Mouse (Mus musculus): ENCODE measurements around the gene Cpne5. TPM values are rescaled to one million over a fixed set of nuclear protein-coding genes. Genes with fewer than 3 reads are reported as not detected.

Cpne5 gene
- total and polyA plus RNA-seq, 3 experiments, result 0.19 to 1.0 TPM; not detected in 1

DNA sequence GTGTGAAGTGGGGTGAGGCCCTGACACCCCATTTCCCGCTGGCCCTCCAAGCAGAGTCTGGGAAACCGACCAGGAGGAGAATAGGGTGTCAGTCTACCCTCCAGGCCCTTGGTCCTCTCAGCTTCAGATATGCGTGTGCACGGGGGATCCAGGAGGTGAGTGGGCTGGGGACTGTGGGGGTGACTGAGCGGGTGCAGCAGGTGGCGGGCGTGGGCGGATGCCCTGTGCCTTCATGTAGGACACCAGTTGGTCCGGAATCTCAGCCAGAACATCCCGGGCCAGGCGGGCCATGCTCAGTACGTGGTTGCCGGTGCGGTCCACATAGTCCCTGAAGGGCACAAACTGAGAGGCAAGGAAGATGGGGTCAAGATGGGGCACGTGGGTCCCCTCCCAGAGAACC, 79.1 kb downstream of the Cpne5 start:
- no peak overlapping the region for H3K4me3 ChIP-seq (ENCODE audit: control insufficient read depth in 1 of 2, insufficient read depth in 1 of 2, low read depth in 2 of 2, low read length in 2 of 2)
- TF ChIP-seq MXI1 (IDR thresholded peaks at IDR 0.05; ENCODE audit: low read depth, low read length), result no peak
- TF ChIP-seq POLR2AphosphoS5 (IDR thresholded peaks at IDR 0.05; ENCODE audit: borderline replicate concordance, low read depth, low read length), result no peak
- no peak for TF ChIP-seq ZNF384 (IDR thresholded peaks at IDR 0.05; ENCODE audit: low read depth, low read length)
- TF ChIP-seq CHD2 (IDR thresholded peaks at IDR 0.05; ENCODE audit: low read length), result no peak
- TF ChIP-seq NRF1 (IDR thresholded peaks at IDR 0.05; ENCODE audit: insufficient read depth, low read depth, low read length, poor library complexity, severe bottlenecking), result no peak
- TF ChIP-seq ZC3H11A (IDR thresholded peaks at IDR 0.05; ENCODE audit: low read depth, low read length), result no peak
- no peak for TF ChIP-seq SIN3A (IDR thresholded peaks at IDR 0.05; ENCODE audit: low read length)
- no peak for TF ChIP-seq USF1 (IDR thresholded peaks at IDR 0.05; ENCODE audit: low read depth, low read length)
- no peak for TF ChIP-seq MYB (IDR thresholded peaks at IDR 0.05; ENCODE audit: low read depth, low read length)
- TF ChIP-seq EP300 (IDR thresholded peaks at IDR 0.05; ENCODE audit: low read depth in 1 of 2, low read length in 2 of 2), result no peak
- TF ChIP-seq JUND (IDR thresholded peaks at IDR 0.05; ENCODE audit: low read depth, low read length), result no peak
- TF ChIP-seq KAT2A (conservative IDR thresholded peaks at IDR 0.05; ENCODE audit: low read depth, low read length), result no peak
- no peak for TF ChIP-seq SMC3 (IDR thresholded peaks at IDR 0.05; ENCODE audit: low read depth, low read length)
- no peak for TF ChIP-seq GATA1 (IDR thresholded peaks at IDR 0.05; ENCODE audit: low read depth, low read length)
- no peak for TF ChIP-seq USF2 (IDR thresholded peaks at IDR 0.05; ENCODE audit: borderline replicate concordance in 1 of 2, insufficient read depth in 1 of 2, low read depth in 1 of 2, low read length in 2 of 2)
- H3K27ac ChIP-seq (ENCODE audit: control insufficient read depth, low read depth, low read length), result no peak overlapping the region
- H3K79me2 ChIP-seq (ENCODE audit: control insufficient read depth, insufficient read depth, low read length, poor library complexity), result no peaks in the 10 kb centered on the region
- no peaks in the 10 kb centered on the region for H3K9me3 ChIP-seq (replicated peaks; ENCODE audit: insufficient read depth, low read length)
- H3K9ac ChIP-seq (ENCODE audit: control insufficient read depth, low read depth, low read length, poor library complexity, severe bottlenecking), result no peak overlapping the region
- peaks cover 8 to 35% of the 10 kb centered on the region in 2 experiments for H3K4me1 ChIP-seq (ENCODE audit: control insufficient read depth in 1 of 2, insufficient read depth in 2 of 2, low read length in 2 of 2)
- H3K36me3 ChIP-seq (ENCODE audit: control insufficient read depth in 1 of 2, insufficient read depth in 2 of 2, low read length in 2 of 2), result peaks cover 0 to 7% of the 10 kb centered on the region in 2 experiments; a peak in 2 of 4 replicates
- no peak for DNase-seq (ENCODE audit: low read depth, low spot score)
- H3K27me3 ChIP-seq (ENCODE audit: control insufficient read depth in 1 of 2, insufficient read depth in 2 of 2, low read length in 2 of 2), result no peaks in the 10 kb centered on the region

DNA sequence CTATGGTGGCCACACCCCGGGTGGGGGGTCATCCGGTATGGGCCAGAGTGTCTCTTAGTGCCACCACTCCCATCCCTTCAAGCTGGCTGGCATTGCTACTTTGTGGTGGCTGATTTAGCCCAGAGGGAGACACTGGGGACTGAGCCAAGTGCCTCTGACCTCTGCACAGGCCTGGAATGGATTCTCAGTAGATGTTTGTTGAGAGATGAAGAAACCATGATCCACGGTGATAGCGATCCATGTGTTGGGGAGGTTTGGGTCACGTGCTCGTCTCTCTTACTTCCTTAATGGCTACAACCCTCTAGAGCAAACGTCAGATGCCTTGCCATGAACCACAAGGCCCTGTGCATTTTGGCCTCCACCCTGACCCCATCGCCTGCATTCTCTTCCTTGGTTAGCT, 81.1 kb downstream of the Cpne5 start:
- no peak overlapping the region for H3K4me3 ChIP-seq (ENCODE audit: control insufficient read depth in 1 of 2, insufficient read depth in 1 of 2, low read depth in 2 of 2, low read length in 2 of 2)
- TF ChIP-seq NRF1 (IDR thresholded peaks at IDR 0.05; ENCODE audit: insufficient read depth, low read depth, low read length, poor library complexity, severe bottlenecking) (no peak), MEF2A (IDR thresholded peaks at IDR 0.05; ENCODE audit: extremely low read depth, insufficient replicate concordance, low read depth, low read length, poor library complexity, severe bottlenecking) (no peak), MYB (IDR thresholded peaks at IDR 0.05; ENCODE audit: low read depth, low read length) (no peak), KAT2A (conservative IDR thresholded peaks at IDR 0.05; ENCODE audit: low read depth, low read length) (no peak), POLR2AphosphoS2 (IDR thresholded peaks at IDR 0.05; ENCODE audit: low read length) (no peak), BHLHE40 (IDR thresholded peaks at IDR 0.05; ENCODE audit: borderline replicate concordance, low read depth, low read length) (peak; percentile 52; the same call in 1 of the 2 replicates), MAFK (IDR thresholded peaks at IDR 0.05; ENCODE audit: borderline replicate concordance, low read depth, low read length) (no peak), ZKSCAN1 (IDR thresholded peaks at IDR 0.05; ENCODE audit: low read depth, low read length) (no peak), TBP (IDR thresholded peaks at IDR 0.05; ENCODE audit: low read depth, low read length) (no peak), USF2 (IDR thresholded peaks at IDR 0.05; ENCODE audit: borderline replicate concordance in 1 of 2, insufficient read depth in 1 of 2, low read depth in 1 of 2, low read length in 2 of 2) (peak in 1 of 2 experiments; percentile 39; a peak in 1 of 4 replicates), POLR2AphosphoS5 (IDR thresholded peaks at IDR 0.05; ENCODE audit: borderline replicate concordance, low read depth, low read length) (no peak), ETS1 (IDR thresholded peaks at IDR 0.05; ENCODE audit: low read depth, low read length) (no peak), CHD2 (IDR thresholded peaks at IDR 0.05; ENCODE audit: low read length) (no peak), RAD21 (IDR thresholded peaks at IDR 0.05; ENCODE audit: low read depth, low read length) (no peak), ZC3H11A (IDR thresholded peaks at IDR 0.05; ENCODE audit: low read depth, low read length) (no peak), ELF1 (IDR thresholded peaks at IDR 0.05; ENCODE audit: low read depth, low read length) (no peak), USF1 (IDR thresholded peaks at IDR 0.05; ENCODE audit: low read depth, low read length) (peak; percentile 89), SMC3 (IDR thresholded peaks at IDR 0.05; ENCODE audit: low read depth, low read length) (no peak), MAX (IDR thresholded peaks at IDR 0.05; ENCODE audit: low read length) (peak; percentile 72), CHD1 (IDR thresholded peaks at IDR 0.05; ENCODE audit: low read depth, low read length) (no peak)
- H3K36me3 ChIP-seq (ENCODE audit: control insufficient read depth in 1 of 2, insufficient read depth in 2 of 2, low read length in 2 of 2), result peaks cover 0 to 7% of the 10 kb centered on the region in 2 experiments; a peak in 2 of 4 replicates
- H3K9ac ChIP-seq (ENCODE audit: control insufficient read depth, low read depth, low read length, poor library complexity, severe bottlenecking), result no peak overlapping the region
- no peaks in the 10 kb centered on the region for H3K9me3 ChIP-seq (replicated peaks; ENCODE audit: insufficient read depth, low read length)
- H3K4me1 ChIP-seq (ENCODE audit: control insufficient read depth in 1 of 2, insufficient read depth in 2 of 2, low read length in 2 of 2), result peaks cover 6 to 26% of the 10 kb centered on the region in 2 experiments
- H3K27me3 ChIP-seq (ENCODE audit: control insufficient read depth in 1 of 2, insufficient read depth in 2 of 2, low read length in 2 of 2), result no peaks in the 10 kb centered on the region
- no peaks in the 10 kb centered on the region for H3K79me2 ChIP-seq (ENCODE audit: control insufficient read depth, insufficient read depth, low read length, poor library complexity)
- DNase-seq (ENCODE audit: low read depth, low spot score), result no peak
- H3K27ac ChIP-seq (ENCODE audit: control insufficient read depth, low read depth, low read length), result no peak overlapping the region
